Mouse (Mus musculus): ENCODE data around the gene Heatr4.
"Not testable (repeated sequence)": the region's sequence is repeated elsewhere in the genome, so short reads cannot be mapped to it uniquely, and the experiment has no call there.

Heatr4 gene

GRCm38 (mm10) chr12:83984752-83985151 lies at the start of gene Heatr4:
TSS of gene Heatr4 (minus strand) at chr12:83984852.
- no peak for DNase-seq (ENCODE audit: low spot score in 2 of 2)

GRCm38 (mm10) chr12:84034108-84034507 lies 49.5 kb upstream of the Heatr4 start:
- DNase-seq (ENCODE audit: low spot score in 2 of 2), result no peak

GRCm38 (mm10) chr12:84033302-84033701 lies 48.6 kb upstream of the Heatr4 start:
- not testable (repeated sequence) for DNase-seq (ENCODE audit: low spot score in 2 of 2)

- DNase-seq (ENCODE audit: low spot score in 2 of 2), result no peak
Observed at GRCm38 (mm10) chr12:84032854-84033253, 48.2 kb upstream of the Heatr4 start.

GRCm38 (mm10) chr12:84030659-84031332 lies 46.1 kb upstream of the Heatr4 start:
- peak; percentile 43 to 81 for DNase-seq (ENCODE audit: low spot score in 2 of 2)

- not testable (repeated sequence) for DNase-seq (ENCODE audit: low spot score in 2 of 2)
Observed at GRCm38 (mm10) chr12:84029043-84029442, 44.4 kb upstream of the Heatr4 start.

- not testable (repeated sequence) for DNase-seq (ENCODE audit: low spot score in 2 of 2)
Observed at GRCm38 (mm10) chr12:84028328-84028727, 43.7 kb upstream of the Heatr4 start.

GRCm38 (mm10) chr12:84025888-84026287 lies 41.2 kb upstream of the Heatr4 start:
- no peak for DNase-seq (ENCODE audit: low spot score in 2 of 2)

GRCm38 (mm10) chr12:84023052-84023745 lies 38.5 kb upstream of the Heatr4 start:
- DNase-seq (ENCODE audit: low spot score in 2 of 2), result no peak

GRCm38 (mm10) chr12:84022266-84022665 lies 37.6 kb upstream of the Heatr4 start:
- not testable (repeated sequence) for DNase-seq (ENCODE audit: low spot score in 2 of 2)

GRCm38 (mm10) chr12:84020528-84020927 lies 35.9 kb upstream of the Heatr4 start:
- DNase-seq (ENCODE audit: low spot score in 2 of 2), result not testable (repeated sequence)

- no peak for DNase-seq (ENCODE audit: low spot score in 2 of 2)
Observed at GRCm38 (mm10) chr12:84013701-84014100, 29.0 kb upstream of the Heatr4 start.

- DNase-seq (ENCODE audit: low spot score in 2 of 2), result no peak
Observed at GRCm38 (mm10) chr12:84013130-84013529, 28.5 kb upstream of the Heatr4 start.

GRCm38 (mm10) chr12:84011251-84012040 lies 26.8 kb upstream of the Heatr4 start:
- no peak for DNase-seq (ENCODE audit: low spot score in 2 of 2)

GRCm38 (mm10) chr12:84010201-84010600 lies 25.5 kb upstream of the Heatr4 start:
- no peak for DNase-seq (ENCODE audit: low spot score in 2 of 2)

GRCm38 (mm10) chr12:84009171-84009965 lies 24.7 kb upstream of the Heatr4 start, which contains the start of gene Acot1:
TSS of gene Acot1 (plus strand) at chr12:84009490.
- peak; percentile 11 to 49 for DNase-seq (ENCODE audit: low spot score in 2 of 2)

- DNase-seq (ENCODE audit: low spot score in 2 of 2), result no peak
Observed at GRCm38 (mm10) chr12:84008729-84009128, 24.1 kb upstream of the Heatr4 start.

GRCm38 (mm10) chr12:84008251-84008650 lies 23.6 kb upstream of the Heatr4 start:
- DNase-seq (ENCODE audit: low spot score in 2 of 2), result no peak

GRCm38 (mm10) chr12:84003866-84004265 lies 19.2 kb upstream of the Heatr4 start:
- DNase-seq (ENCODE audit: low spot score in 2 of 2), result no peak

- no peak for DNase-seq (ENCODE audit: low spot score in 2 of 2)
Observed at GRCm38 (mm10) chr12:84000418-84000817, 15.8 kb upstream of the Heatr4 start.

- DNase-seq (ENCODE audit: low spot score in 2 of 2), result not testable (repeated sequence)
Observed at GRCm38 (mm10) chr12:83999237-83999636, 14.6 kb upstream of the Heatr4 start.
